Mouse (Mus musculus): ENCODE results near the gene Gm4027.
"Not testable (repeated sequence)": the region's sequence is repeated elsewhere in the genome, so short reads cannot be mapped to it uniquely, and the experiment has no call there.

Gene Gm4027

DNA sequence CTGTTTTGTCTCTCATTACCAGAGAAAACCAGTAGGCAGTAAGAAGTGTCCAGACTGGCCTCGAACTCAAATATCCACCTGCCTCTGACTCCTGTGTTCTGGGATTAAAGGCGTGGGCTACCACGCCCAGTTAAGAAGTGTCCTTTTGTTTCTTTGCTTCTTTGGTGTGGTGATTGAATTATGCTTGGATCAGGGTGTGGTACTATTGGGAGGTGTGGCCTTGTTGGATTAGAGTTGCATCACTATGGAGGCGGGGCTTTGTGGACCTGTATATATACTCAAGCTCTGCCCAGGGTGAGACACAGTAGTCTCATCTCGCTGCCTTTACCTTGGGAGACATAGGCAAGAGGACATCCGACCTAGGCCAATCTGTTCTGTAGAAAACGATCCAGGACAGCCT, at the start of gene Gm4027:
Gene Gm4027, plus strand, starts transcription at position 301 of the 400 bp plus-strand sequence.
- DNase-seq (ENCODE audit: low spot score): not testable (repeated sequence)

DNA sequence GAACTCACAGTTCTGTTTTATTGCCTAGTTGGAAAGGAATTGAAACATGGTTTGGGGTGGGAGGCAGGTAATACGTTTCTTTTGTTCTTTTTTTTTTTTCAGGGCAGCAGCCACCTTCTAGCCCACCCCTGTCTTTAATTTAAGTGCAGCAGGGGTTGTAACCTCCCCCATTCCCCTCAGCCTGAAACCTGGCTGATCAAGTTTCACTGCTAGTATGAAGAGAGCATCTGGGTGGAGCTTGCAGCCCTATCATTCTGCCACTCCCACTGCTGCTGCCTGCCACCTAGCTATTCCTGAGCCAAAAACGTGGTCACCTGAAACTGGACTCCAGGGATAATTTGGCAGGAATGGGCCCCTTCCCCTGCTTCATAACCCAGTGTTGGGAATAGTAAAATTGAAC, 17.3 kb upstream of the Gm4027 start:
- not testable (repeated sequence) for DNase-seq (ENCODE audit: low spot score)

DNA sequence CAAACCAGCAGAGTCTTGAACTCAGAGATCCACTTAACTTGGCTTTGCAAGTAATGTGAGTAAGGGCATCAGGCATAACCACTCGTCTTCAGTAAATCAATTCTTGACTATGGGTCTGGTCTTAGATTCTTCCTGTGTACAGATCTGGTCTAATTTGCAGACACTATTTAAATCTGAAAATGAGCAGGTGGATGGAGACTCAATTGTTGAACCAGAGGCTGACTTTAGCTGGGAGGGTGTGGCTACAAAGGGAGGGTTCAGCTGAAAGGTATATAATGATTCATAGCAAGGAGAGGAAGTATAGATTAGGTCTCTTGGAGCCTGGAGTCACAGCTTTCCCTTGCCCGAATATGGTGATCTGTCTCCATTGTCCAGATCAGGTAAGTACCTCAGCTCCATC, 16.3 kb upstream of the Gm4027 start, which contains the start of gene Oog1:
Gene Oog1, plus strand, starts transcription at position 301 of the 400 bp plus-strand sequence.
- DNase-seq (ENCODE audit: low spot score): not testable (repeated sequence)

DNA sequence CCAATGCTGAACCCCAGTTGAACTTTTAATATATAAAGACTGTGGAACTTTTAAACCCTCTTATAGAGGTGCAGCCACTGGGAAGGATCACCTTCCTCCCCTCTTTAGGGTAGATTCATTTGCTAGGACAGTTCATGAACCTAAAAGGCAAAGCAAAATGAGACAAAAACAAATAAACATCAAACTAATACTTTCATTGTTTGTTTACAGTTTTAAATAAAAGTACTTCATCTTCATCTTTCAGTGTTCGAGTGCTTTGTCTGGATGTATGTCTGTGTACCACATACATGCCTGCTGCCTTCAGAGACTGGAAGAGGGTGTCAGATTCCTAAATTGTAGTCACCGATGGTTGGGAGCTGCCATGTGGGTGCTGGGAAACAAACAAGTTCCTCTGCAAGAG, 25.9 kb downstream of the Gm4027 start, which contains the start of gene Gm16381:
Gene Gm16381, minus strand, starts transcription at position 101 of the 400 bp plus-strand sequence.
- DNase-seq (ENCODE audit: low spot score): not testable (repeated sequence)

DNA sequence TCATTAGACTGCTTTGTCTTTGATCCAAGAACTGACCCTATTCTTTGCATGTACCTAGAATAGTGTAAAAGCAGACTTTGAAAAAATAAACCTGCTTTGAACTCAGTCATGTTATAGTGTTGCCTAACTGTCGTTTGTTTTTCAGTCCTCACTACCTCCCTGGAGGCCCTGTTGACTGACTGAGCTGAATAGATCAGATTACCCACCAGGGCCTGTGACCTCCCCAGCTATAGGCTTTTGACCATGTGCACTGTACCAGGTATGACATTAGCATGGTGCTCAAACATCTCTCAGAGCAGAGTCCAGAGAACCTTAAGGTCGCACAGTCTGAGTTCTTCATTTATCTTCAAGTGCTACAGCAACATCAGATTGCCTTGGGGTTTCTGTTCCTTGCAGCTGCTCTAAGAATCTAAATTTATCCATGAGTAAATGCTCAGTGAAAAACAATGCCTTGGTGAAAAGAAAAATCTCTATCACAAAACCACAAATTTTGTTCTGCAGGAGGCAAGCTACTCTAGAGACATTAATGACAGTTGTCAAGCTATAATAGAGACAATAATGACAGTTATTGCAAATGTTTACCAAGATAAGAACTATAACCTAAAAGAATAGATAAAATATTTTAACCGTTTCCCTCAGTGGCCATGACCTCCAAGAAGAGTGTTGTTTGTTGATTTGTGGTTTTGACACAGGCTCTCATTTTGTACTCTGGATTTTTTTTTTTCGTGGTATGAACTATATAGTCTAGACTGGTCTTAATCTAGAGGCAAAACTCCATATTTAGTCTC, 34.4 kb downstream of the Gm4027 start:
- DNase-seq (ENCODE audit: low spot score): not testable (repeated sequence)

All from testis, postnatal 14 days (tissue).